Mouse (Mus musculus): ENCODE results near the gene C130026I21Rik. TPM values are rescaled to one million over a fixed set of nuclear protein-coding genes. Genes with fewer than 3 reads are reported as not detected.
"Not testable (repeated sequence)": the region's sequence is repeated elsewhere in the genome, so short reads cannot be mapped to it uniquely, and the experiment has no call there.

The C130026I21Rik gene
- total RNA-seq, 1 experiment from 2014 or later: 90.0 TPM

GRCm38 (mm10) chr1:85086211-85086610 lies 184.2 kb downstream of the C130026I21Rik start:
- ATAC-seq (ENCODE audit: extremely low read depth, insufficient number of reproducible peaks, low FRiP score, poor library complexity, severe bottlenecking): not testable (repeated sequence)

- ATAC-seq (ENCODE audit: extremely low read depth, insufficient number of reproducible peaks, low FRiP score, poor library complexity, severe bottlenecking): not testable (repeated sequence)
These were observed 185.6 kb downstream of the C130026I21Rik start for GRCm38 (mm10) chr1:85084803-85085202.

GRCm38 (mm10) chr1:85073099-85073498 lies 197.3 kb downstream of the C130026I21Rik start:
- ATAC-seq (ENCODE audit: extremely low read depth, insufficient number of reproducible peaks, low FRiP score, poor library complexity, severe bottlenecking): not testable (repeated sequence)

GRCm38 (mm10) chr1:85071690-85072089 lies 198.7 kb downstream of the C130026I21Rik start:
- ATAC-seq (ENCODE audit: extremely low read depth, insufficient number of reproducible peaks, low FRiP score, poor library complexity, severe bottlenecking): not testable (repeated sequence)

GRCm38 (mm10) chr1:85035801-85036200 lies 234.6 kb downstream of the C130026I21Rik start:
- not testable (repeated sequence) for ATAC-seq (ENCODE audit: extremely low read depth, insufficient number of reproducible peaks, low FRiP score, poor library complexity, severe bottlenecking)

- ATAC-seq (ENCODE audit: extremely low read depth, insufficient number of reproducible peaks, low FRiP score, poor library complexity, severe bottlenecking): not testable (repeated sequence)
These were observed 236.0 kb downstream of the C130026I21Rik start for GRCm38 (mm10) chr1:85034394-85034793.

GRCm38 (mm10) chr1:85033616-85034015 lies 236.8 kb downstream of the C130026I21Rik start:
- not testable (repeated sequence) for ATAC-seq (ENCODE audit: extremely low read depth, insufficient number of reproducible peaks, low FRiP score, poor library complexity, severe bottlenecking)

GRCm38 (mm10) chr1:85030211-85030610 lies 240.2 kb downstream of the C130026I21Rik start:
- not testable (repeated sequence) for ATAC-seq (ENCODE audit: extremely low read depth, insufficient number of reproducible peaks, low FRiP score, poor library complexity, severe bottlenecking)

GRCm38 (mm10) chr1:85011933-85012332 lies 258.4 kb downstream of the C130026I21Rik start:
- not testable (repeated sequence) for ATAC-seq (ENCODE audit: extremely low read depth, insufficient number of reproducible peaks, low FRiP score, poor library complexity, severe bottlenecking)

GRCm38 (mm10) chr1:85010947-85011346 lies 259.4 kb downstream of the C130026I21Rik start:
- not testable (repeated sequence) for ATAC-seq (ENCODE audit: extremely low read depth, insufficient number of reproducible peaks, low FRiP score, poor library complexity, severe bottlenecking)

GRCm38 (mm10) chr1:85007737-85008136 lies 262.6 kb downstream of the C130026I21Rik start:
- ATAC-seq (ENCODE audit: extremely low read depth, insufficient number of reproducible peaks, low FRiP score, poor library complexity, severe bottlenecking): not testable (repeated sequence)

- ATAC-seq (ENCODE audit: extremely low read depth, insufficient number of reproducible peaks, low FRiP score, poor library complexity, severe bottlenecking): not testable (repeated sequence)
These were observed 271.1 kb downstream of the C130026I21Rik start for GRCm38 (mm10) chr1:84999241-84999640.

GRCm38 (mm10) chr1:84996305-84996704 lies 274.1 kb downstream of the C130026I21Rik start:
- not testable (repeated sequence) for ATAC-seq (ENCODE audit: extremely low read depth, insufficient number of reproducible peaks, low FRiP score, poor library complexity, severe bottlenecking)

GRCm38 (mm10) chr1:84994461-84994860 lies 275.9 kb downstream of the C130026I21Rik start:
- ATAC-seq (ENCODE audit: extremely low read depth, insufficient number of reproducible peaks, low FRiP score, poor library complexity, severe bottlenecking): not testable (repeated sequence)

- ATAC-seq (ENCODE audit: extremely low read depth, insufficient number of reproducible peaks, low FRiP score, poor library complexity, severe bottlenecking): peak; percentile 23; the same call in 1 of the 2 replicates
These were observed 276.6 kb downstream of the C130026I21Rik start for GRCm38 (mm10) chr1:84993688-84994319.

- peak; percentile 16; the same call in 1 of the 2 replicates for ATAC-seq (ENCODE audit: extremely low read depth, insufficient number of reproducible peaks, low FRiP score, poor library complexity, severe bottlenecking)
These were observed 277.1 kb downstream of the C130026I21Rik start for GRCm38 (mm10) chr1:84993235-84993634.

GRCm38 (mm10) chr1:84992827-84993226 lies 277.5 kb downstream of the C130026I21Rik start:
- peak; percentile 36 for ATAC-seq (ENCODE audit: extremely low read depth, insufficient number of reproducible peaks, low FRiP score, poor library complexity, severe bottlenecking)

- ATAC-seq (ENCODE audit: extremely low read depth, insufficient number of reproducible peaks, low FRiP score, poor library complexity, severe bottlenecking): not testable (repeated sequence)
These were observed 281.3 kb downstream of the C130026I21Rik start for GRCm38 (mm10) chr1:84989044-84989443.

- ATAC-seq (ENCODE audit: extremely low read depth, insufficient number of reproducible peaks, low FRiP score, poor library complexity, severe bottlenecking): not testable (repeated sequence)
These were observed 282.6 kb downstream of the C130026I21Rik start for GRCm38 (mm10) chr1:84987729-84988128.

- ATAC-seq (ENCODE audit: extremely low read depth, insufficient number of reproducible peaks, low FRiP score, poor library complexity, severe bottlenecking): not testable (repeated sequence)
These were observed 308.6 kb downstream of the C130026I21Rik start for GRCm38 (mm10) chr1:84961779-84962178.
